Mouse (Mus musculus): ENCODE measurements around the gene Epor.

The Epor gene

GRCm38 (mm10) chr9:21963417-21963816 is at the start of gene Epor:
Epor (minus strand) TSS chr9:21963506.
- peak; percentile 68 for DNase-seq (ENCODE audit: low read depth)

DNA sequence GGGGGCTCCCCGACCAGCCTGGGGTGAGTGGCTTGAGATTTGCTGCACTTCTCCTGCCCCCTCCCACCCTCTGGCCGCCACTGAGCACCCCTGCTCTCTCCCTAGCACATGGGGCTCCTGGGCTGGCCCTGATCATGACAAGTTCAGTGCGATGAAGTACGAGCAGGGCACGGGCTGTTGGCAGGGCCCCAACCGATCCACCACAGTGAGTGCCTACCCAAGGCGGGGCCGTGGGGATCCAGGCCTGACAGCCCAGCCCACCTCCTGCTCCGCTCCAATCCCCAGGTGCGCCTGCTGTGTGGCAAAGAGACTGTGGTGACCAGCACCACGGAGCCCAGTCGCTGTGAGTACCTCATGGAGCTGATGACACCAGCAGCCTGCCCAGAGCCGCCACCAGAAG is 49.4 kb upstream of the Epor start:
- no peak for DNase-seq (ENCODE audit: low read depth)

- DNase-seq (ENCODE audit: low read depth) = no peak
These were observed 47.7 kb upstream of the Epor start for GRCm38 (mm10) chr9:22011055-22011454.

- DNase-seq (ENCODE audit: low read depth) = no peak
These were observed 41.2 kb upstream of the Epor start for GRCm38 (mm10) chr9:22004546-22004945.

- peak; percentile 37 for DNase-seq (ENCODE audit: low read depth)
These were observed 39.9 kb upstream of the Epor start for GRCm38 (mm10) chr9:22003163-22003554.

- DNase-seq (ENCODE audit: low read depth) = peak; percentile 100
These were observed 39.2 kb upstream of the Epor start, which contains the start of the genes Ccdc151 and Prkcsh for GRCm38 (mm10) chr9:22002194-22003162. Ccdc151 (minus strand) TSS chr9:22002634. Prkcsh (plus strand) TSS chr9:22002806.

DNA sequence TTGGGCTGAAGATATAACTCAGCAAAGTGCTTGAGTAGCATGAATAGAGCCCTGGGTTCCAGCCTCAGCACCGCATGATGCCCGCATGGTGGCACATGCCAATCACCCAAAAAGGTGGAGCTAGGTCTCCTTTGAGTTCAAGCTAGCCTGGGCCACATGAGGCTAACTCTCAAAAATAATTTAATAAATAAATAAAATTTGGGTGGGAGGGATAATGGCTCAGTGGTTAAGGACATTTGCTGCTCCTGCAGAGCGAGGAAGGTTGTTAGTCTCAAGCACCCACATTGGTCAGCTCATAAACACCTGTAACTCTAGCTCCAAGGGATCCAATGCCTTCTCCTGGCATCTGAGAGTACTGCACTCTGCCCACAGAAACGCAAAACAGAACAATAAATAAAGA is 38.3 kb upstream of the Epor start:
- no peak for DNase-seq (ENCODE audit: low read depth)

- no peak for DNase-seq (ENCODE audit: low read depth)
These were observed 37.0 kb upstream of the Epor start for GRCm38 (mm10) chr9:22000296-22000695.

- no peak for DNase-seq (ENCODE audit: low read depth)
These were observed 33.0 kb upstream of the Epor start for GRCm38 (mm10) chr9:21996178-21996867.

- no peak for DNase-seq (ENCODE audit: low read depth)
These were observed 28.9 kb upstream of the Epor start for GRCm38 (mm10) chr9:21992227-21992626.

DNA sequence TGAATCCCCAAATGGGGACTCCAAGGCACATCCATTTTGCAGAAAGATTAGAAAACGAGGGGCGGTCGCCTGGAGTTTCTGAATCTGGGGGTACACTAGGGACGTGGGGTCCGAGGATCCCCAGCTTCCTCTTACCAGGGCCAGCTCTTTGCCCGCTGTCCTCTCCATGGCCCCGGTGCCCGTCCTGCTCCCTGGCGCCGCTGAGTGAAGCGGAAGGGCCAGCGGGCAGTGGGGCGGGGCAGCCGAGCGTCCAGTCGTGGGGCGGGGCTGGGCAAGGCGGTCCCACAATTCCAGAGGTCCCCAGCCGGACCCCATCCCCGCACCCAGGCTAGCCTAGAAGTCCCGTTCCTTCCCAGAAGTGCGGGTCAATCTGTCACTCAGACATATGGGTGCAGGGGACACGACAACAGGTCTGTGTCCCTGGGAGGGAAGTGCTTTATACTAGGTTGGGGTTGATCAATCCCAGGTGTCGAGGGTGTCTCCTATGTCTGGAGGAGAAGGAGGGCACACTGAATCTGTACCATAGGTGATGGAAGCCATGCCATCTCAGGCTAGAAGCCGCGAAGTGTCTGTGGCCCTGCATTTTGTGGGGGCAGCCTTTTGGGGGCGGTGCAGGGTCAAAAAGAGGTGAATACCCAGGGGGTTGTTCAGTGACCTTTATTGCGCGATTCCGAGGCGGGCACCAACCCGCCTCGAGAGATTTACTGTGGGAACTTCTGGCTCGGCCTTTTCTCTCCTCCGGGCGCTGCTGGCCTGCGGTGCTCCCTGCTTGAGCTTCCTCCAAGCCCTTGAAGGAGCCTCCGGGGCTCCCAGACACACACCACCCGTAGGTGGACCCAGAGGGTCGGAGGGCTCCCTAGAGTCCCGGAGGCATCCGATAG is 26.2 kb upstream of the Epor start, which contains the start of gene Rgl3:
Gene Rgl3 (minus strand): TSS at position 217 of the 881 bp plus-strand sequence.
- no peak for DNase-seq (ENCODE audit: low read depth)

DNA sequence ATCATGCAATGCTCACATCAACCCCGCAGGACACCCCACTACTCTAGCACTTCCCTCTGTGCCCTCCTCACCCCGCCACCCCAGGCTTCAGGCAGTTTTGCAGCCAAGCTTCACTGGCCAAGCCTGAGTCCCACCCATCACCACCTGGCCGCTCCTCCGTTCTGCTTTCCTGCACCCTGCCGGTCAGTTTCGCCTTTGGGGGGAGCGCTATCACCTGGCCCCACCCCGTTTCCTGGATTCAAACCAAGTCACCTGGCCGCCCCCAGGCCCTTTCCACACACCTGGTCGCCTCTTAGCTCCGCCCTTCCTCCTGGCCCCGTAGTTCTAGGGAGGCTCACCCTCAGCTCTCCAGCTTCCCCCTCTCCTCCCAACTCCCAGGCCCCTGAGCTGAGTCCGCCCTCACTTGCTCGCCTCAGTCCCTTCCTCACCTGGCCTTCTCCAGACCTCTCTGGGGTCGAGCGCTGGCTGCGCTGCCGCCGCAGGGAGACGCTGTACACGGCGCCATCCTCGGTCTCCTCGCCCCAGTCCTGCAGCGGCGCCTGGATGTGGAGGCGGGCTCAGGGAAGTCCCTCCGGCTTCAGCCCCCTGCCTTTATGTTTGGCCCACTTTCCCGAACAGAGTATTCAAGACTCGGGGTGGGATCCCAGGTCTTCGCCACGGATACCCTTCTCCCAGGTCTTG is 25.3 kb upstream of the Epor start:
- no peak for DNase-seq (ENCODE audit: low read depth)

DNA sequence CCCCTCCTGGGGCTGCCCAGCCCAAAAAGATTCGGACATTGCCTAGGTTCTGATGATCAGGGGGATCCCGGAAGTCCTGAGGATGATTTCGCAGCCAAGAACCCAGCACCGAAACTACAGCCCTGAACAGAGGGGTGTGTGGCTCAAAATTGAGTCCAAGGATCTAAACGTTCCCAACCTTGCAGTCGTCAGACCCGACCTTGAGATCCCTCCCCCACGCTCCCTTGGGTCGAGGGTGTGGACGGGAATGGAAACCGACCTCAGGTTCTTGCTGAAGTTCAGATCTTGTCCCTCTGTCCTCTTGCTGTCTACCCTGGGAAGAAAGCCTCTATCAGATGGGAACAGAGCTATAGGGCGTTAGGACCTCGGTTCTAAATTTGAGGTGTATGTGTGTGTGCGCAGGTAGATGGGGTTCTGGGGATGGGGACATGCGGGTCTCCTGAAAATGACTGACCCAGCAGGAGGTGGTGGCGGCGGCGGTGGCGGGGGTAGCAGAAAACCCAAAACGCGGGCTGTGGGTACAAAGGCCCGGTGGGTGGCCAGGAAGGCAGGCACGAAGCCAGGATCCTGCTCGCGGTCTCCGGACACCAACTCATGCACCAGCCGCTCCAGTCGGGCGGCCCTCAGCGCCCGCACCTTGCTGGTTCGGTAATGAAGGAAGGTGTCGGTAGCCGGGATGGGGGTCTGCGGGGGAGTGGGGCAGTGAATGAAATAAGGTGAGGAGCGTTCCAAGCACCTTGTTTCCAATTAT is 24.5 kb upstream of the Epor start:
- no peak for DNase-seq (ENCODE audit: low read depth)

GRCm38 (mm10) chr9:21983911-21984310 is 20.6 kb upstream of the Epor start:
- DNase-seq (ENCODE audit: low read depth) = no peak

GRCm38 (mm10) chr9:21978398-21979128 is 15.3 kb upstream of the Epor start:
- DNase-seq (ENCODE audit: low read depth) = no peak

GRCm38 (mm10) chr9:21977972-21978371 is 14.7 kb upstream of the Epor start:
- no peak for DNase-seq (ENCODE audit: low read depth)

DNA sequence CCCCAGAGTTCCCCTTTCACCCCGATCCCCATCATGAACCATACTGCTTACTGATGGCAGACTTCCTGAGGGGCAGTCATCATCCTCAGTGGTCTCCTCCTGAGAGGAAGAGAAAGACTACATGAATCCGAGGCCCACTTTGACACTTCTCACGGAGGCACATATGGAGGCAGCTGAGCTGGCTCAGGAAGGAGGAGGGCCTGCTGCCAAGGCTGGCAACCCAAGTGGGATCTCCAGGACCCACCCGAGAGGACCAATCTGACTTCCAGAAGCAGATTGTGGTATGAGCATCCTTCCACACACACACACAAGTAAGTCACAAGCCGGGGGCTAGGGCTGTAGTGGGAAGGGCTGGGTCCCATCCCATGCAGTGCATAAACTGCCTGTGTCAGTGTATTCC is 14.0 kb upstream of the Epor start:
- no peak for DNase-seq (ENCODE audit: low read depth)

GRCm38 (mm10) chr9:21976626-21977175 is 13.4 kb upstream of the Epor start:
- no peak for DNase-seq (ENCODE audit: low read depth)

DNA sequence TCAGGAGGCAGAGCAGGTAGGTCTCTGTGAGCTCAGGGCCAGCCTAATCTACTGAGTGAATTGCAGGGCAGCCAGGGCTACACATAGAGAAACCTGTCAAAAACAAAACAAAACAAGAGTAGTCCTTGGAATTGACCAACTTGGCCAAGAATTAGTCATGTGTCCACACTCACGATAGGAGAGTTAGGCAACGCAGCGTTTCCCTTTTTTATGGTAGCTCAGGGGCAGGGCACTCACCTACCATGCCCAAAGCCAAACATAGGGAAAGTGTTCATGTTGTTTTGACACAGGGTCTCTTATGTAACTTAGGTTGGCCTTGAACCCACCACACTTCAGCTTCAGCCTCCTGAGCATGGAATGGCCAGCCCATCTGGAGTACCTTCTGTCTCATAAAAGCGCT is 6.0 kb upstream of the Epor start:
- DNase-seq (ENCODE audit: low read depth) = no peak

DNA sequence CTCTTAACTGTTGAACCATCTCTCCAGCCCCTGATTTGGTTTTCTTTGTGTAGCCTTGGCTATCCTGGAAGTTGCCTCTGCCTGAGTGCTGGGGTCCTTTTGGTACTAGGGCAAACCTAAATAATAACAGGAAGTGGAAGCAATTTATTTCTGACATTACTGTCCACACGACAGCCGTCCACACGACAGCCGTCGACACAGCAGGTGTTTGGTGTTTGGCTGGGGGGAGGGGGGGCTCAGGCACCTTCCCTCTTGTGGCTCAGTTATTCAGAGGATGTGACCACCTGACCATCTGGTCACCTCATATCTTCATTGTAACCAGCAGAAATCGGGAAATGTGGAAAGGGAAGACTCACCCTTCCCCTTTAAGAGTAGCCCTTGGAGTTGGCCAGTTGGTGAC is 5.6 kb upstream of the Epor start:
- DNase-seq (ENCODE audit: low read depth) = no peak
